Mouse (Mus musculus) urinary bladder, postnatal 36 days (tissue): Measurements from ENCODE around the gene Tapbpl.

Experiments
- DNase-seq, 2 experiments: peaks; one replicate each; pipeline ENCODE4 v3.0.0; 2022; ENCODE audit warnings: low spot score in 2 of 2, mixed read lengths in 1 of 2

Tapbpl gene

GRCm38 (mm10) chr6:125196301-125196700, 35.4 kb downstream of the Tapbpl start:
- DNase-seq, result no peak

GRCm38 (mm10) chr6:125195541-125196075, 36.1 kb downstream of the Tapbpl start:
- no peak for DNase-seq

GRCm38 (mm10) chr6:125193390-125193789, 38.3 kb downstream of the Tapbpl start:
- no peak for DNase-seq

GRCm38 (mm10) chr6:125192841-125193240, 38.8 kb downstream of the Tapbpl start:
- no peak for DNase-seq

GRCm38 (mm10) chr6:125192016-125192714, 39.5 kb downstream of the Tapbpl start:
- peak; percentile 87 to 92 for DNase-seq

GRCm38 (mm10) chr6:125191332-125192015, 40.2 kb downstream of the Tapbpl start, which contains the start of the genes Ncapd2 and Mrpl51:
Ncapd2 (minus strand) TSS chr6:125191701.
Mrpl51 (plus strand) TSS chr6:125191801.
- peak; percentile 93 to 96 for DNase-seq

GRCm38 (mm10) chr6:125190816-125191215, 40.8 kb downstream of the Tapbpl start:
- DNase-seq, result no peak

- DNase-seq, result no peak
These were observed 45.5 kb downstream of the Tapbpl start for GRCm38 (mm10) chr6:125186203-125186602.

GRCm38 (mm10) chr6:125182133-125182532, 49.5 kb downstream of the Tapbpl start:
- DNase-seq, result no peak

- no peak for DNase-seq
These were observed 52.1 kb downstream of the Tapbpl start for GRCm38 (mm10) chr6:125179601-125180000.

GRCm38 (mm10) chr6:125175469-125175868, 56.2 kb downstream of the Tapbpl start:
- DNase-seq, result no peak
